Mouse (Mus musculus) myocyte (in vitro differentiated cells): Measurements from ENCODE around the gene Olfr286.

Source experiments
- MAX ChIP-seq: IDR thresholded peaks from one replicate; pipeline ENCODE4 v1.6.1; 2011; ENCODE audit warnings: low read depth, mild to moderate bottlenecking, control low read depth
- POLR2A ChIP-seq: IDR thresholded peaks from one replicate; pipeline ENCODE4 v1.6.1; 2011; ENCODE audit warnings: low read depth, mild to moderate bottlenecking, control low read depth, moderate library complexity; ENCODE audit not compliant: insufficient read length
- TCF12 ChIP-seq: IDR thresholded peaks from one replicate; pipeline ENCODE4 v1.6.1; 2011; ENCODE audit warnings: mild to moderate bottlenecking, control low read depth; ENCODE audit not compliant: poor library complexity, insufficient read depth, severe bottlenecking

- TF ChIP-seq MAX, result no peak
- no peak for TF ChIP-seq POLR2A
- TF ChIP-seq TCF12, result no peak
These were observed 8.2 kb downstream of the Olfr286 start for GRCm38 (mm10) chr15:98226096-98226495.
